Mouse (Mus musculus) limb, embryonic 15.5 days (tissue): Measurements from ENCODE around the gene Nfic. TPM values are rescaled to one million over a fixed set of nuclear protein-coding genes. Genes with fewer than 3 reads are reported as not detected.
A peak's percentile ranks its signal among the peaks of the same experiment; 100 is the strongest.
"Not testable (repeated sequence)": the region's sequence is repeated elsewhere in the genome, so short reads cannot be mapped to it uniquely, and the experiment has no call there.

Experiments used
- ATAC-seq: fragments of 200-750 bp; cut with Nextera tagmentation; 2 replicates; pipeline ENCODE4 v1.8.0; 2017; ENCODE audit warnings: low read depth, moderate TSS enrichment; ENCODE audit not compliant: insufficient number of reproducible peaks, low FRiP score, low TSS enrichment
- H3K27ac ChIP-seq: fragments of 300-500 bp; sonication (generic); 2 replicates; pipeline ENCODE4 v1.5.1; 2015; ENCODE audit warnings: moderate library complexity, mild to moderate bottlenecking, inconsistent platforms
- H3K27me3 ChIP-seq: fragments of 300-500 bp; sonication (generic); 2 replicates; pipeline ENCODE4 v1.6.1; 2015; ENCODE audit warnings: inconsistent platforms
- H3K36me3 ChIP-seq: fragments of 300-500 bp; sonication (generic); 2 replicates; pipeline ENCODE4 v1.6.1; 2015; ENCODE audit warnings: inconsistent platforms
- H3K4me1 ChIP-seq: fragments of 300-500 bp; sonication (generic); 2 replicates; pipeline ENCODE4 v1.6.1; 2015; ENCODE audit warnings: inconsistent platforms
- H3K4me2 ChIP-seq: fragments of 300-500 bp; sonication (generic); 2 replicates; pipeline ENCODE4 v1.6.1; 2015; ENCODE audit warnings: mild to moderate bottlenecking, inconsistent platforms
- H3K4me3 ChIP-seq: fragments of 300-500 bp; sonication (generic); 2 replicates; pipeline ENCODE4 v1.5.1; 2015; ENCODE audit warnings: mild to moderate bottlenecking, inconsistent platforms
- H3K9ac ChIP-seq: fragments of 300-500 bp; sonication (generic); 2 replicates; pipeline ENCODE4 v1.6.1; 2015; ENCODE audit warnings: inconsistent platforms
- H3K9me3 ChIP-seq: fragments of 300-500 bp; sonication (generic); 2 replicates; pipeline ENCODE4 v1.6.1; 2016; ENCODE audit warnings: inconsistent platforms
- WGBS: fragments of 180-500 bp; shearing (Covaris S2); methylation state at CpG from one replicate; pipeline ENCODE4 v1.1.7; 2015; 5-methylcytosine and 5-hydroxymethylcytosine counted together
- polyA plus RNA-seq: library from polyadenylated mRNA; unstranded; fragments of >200 nt; fragmentation: Nextera tagmentation; extraction: Ambion mirVana; gene quantifications from 2 replicates; pipeline ENCODE4 v1.2.1, GENCODE M21; 2015

The Nfic gene
- polyA plus RNA-seq, 1 experiment from 2014 or later, result 138 TPM

DNA sequence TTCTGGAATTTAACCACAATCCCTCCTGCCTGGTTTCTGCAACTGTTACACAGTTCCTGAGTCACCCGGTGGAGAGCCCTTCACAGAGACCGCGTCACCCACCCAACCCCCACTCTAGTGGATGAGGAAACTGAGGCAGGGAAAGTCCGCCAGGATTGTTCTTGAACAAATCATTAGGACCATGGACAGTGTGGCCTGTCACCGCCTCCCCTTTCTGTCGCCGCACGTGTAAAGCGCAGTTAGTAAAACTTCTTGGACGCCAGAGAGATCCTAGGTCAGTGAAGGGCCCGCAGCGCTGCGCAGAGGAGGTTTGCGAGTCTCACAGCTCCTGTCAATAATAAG, 2.5 kb downstream of the Nfic start:
- Histone ChIP-seq H3K36me3 (no peaks in the 10 kb centered on the region), H3K27ac (no peak overlapping the region), H3K9me3 (no peaks in the 10 kb centered on the region), H3K9ac (no peak overlapping the region), H3K4me3 (no peak overlapping the region), H3K4me1 (peaks cover 11% of the 10 kb centered on the region), H3K27me3 (peaks cover 83% of the 10 kb centered on the region), H3K4me2 (no peak overlapping the region)
- 2% methylated on average over 14 of the region's 14 CpGs for WGBS
- no peak for ATAC-seq

DNA sequence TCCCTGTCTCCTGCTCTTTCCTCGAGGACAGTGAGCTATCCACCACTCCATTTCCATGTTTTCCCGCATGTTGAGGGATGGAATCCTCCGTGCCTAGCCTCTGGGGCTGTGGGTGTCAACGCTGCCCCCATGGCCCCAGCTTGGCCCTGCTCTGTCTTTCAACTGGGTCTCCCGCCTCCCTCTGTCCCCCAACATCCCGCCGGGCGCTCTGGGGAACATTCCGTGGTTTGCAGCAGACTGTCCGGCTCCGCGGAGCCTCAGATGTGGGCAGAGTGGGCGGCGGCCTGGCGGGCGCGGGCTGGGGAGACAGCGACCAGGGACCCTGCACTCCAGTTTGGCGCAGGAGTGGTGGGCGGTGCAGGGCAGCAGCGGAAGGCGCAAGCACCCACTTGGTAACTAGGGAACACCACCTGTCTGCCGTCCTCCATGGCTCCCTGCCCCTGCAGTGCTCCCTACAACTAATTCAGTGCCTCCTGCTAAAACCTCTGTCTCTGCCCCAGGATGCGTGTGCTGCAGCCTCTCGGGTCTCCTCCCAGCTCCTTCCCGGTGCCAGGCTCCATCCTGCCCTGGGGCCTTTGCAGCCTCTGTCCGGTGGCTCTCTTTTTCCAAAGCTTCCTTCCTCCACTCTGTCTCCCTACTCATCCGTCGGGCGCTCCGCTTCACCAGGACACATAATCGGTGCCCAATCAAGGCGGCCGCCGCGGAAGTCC, 3.0 kb downstream of the Nfic start:
- no peak overlapping the region for H3K27ac ChIP-seq
- no peak overlapping the region for H3K9ac ChIP-seq
- H3K36me3 ChIP-seq, result no peaks in the 10 kb centered on the region
- H3K4me2 ChIP-seq, result no peak overlapping the region
- H3K4me1 ChIP-seq, result peaks cover 11% of the 10 kb centered on the region
- 0 out of 2 replicates have a peak overlapping the region, but pooled peaks have one; percentile 1 for H3K4me3 ChIP-seq
- 6% methylated on average over 35 of the region's 36 CpGs for WGBS
- peaks cover 78% of the 10 kb centered on the region for H3K27me3 ChIP-seq
- no peak for ATAC-seq
- no peaks in the 10 kb centered on the region for H3K9me3 ChIP-seq

DNA sequence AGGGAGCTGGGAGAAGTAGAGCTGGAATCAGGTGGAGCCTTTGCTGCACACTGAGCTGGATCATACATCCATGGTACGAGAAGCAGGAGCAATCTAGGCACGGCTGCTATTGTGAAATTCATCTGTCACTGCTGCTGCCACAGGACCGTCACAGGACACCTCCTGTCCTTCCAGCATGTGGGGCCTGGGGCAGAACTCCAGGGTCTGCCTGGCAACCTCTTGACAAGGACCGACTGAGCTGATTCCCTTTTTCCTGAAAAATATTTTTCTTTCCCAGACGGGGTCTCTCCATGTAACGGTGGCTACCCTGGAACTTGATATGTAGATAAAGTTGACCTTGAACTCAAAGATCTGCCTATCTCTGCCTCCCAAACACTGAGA, 4.1 kb downstream of the Nfic start:
- ATAC-seq, result no peak
- Histone ChIP-seq H3K9ac (no peak overlapping the region), H3K4me3 (no peak overlapping the region), H3K27me3 (peaks cover 68% of the 10 kb centered on the region), H3K27ac (no peak overlapping the region), H3K9me3 (no peaks in the 10 kb centered on the region), H3K4me2 (no peak overlapping the region), H3K36me3 (no peaks in the 10 kb centered on the region), H3K4me1 (peaks cover 11% of the 10 kb centered on the region)
- 64% methylated on average over 6 of the region's 6 CpGs for WGBS

DNA sequence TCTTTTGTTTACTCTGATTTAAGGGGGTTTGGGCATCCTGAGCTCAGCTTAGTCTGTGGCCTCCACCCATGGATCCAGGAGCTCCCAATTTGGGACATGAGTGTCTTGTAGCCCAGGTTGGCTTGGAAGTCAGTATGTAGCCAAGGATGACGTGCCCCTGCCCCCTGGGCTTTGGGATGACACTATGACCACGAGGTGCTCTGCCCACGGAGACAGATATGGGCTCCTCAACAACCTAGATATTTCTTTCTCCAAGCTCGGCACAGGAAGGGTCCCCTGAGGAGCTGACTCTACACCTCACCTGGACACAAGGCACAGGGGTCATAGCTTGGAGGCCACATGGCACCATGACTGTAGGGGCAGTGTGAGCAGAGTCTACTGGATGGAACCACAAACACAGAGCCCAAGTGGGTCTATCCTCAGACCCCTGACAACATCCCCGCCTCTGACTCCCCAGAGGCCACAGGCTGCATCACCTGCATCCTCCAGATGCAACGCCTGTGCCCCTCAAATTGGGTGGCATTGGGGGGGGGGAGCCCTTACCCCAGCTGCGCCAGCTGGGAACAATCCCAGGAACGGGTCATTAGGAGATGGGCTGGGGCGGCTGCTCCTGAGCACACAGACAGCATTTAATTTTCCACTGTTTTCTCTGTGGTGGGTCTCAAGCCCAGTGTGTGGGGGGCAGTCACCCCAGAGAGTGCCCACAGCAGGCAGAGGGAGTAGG, 4.6 kb downstream of the Nfic start:
- no peak for ATAC-seq
- no peaks in the 10 kb centered on the region for H3K9me3 ChIP-seq

DNA sequence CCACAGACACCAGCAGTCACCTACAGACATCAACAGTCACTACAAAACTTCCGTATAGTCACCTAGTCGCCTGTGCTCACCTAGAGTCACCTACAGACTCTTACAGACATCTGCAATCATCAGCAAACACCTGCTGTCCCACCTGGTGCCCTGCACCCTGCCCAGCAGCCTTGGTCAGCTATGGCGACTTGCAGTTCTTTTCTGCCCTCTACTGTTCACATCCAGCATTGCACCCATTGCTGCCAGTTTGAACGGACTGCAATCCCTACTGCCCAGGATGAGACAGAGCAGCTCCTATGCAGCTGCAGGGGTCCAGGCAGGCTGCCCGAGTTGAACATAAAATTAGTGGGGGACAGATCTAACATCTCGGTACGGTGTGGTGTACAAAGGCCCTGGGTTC, 5.3 kb downstream of the Nfic start:
- no peak overlapping the region for H3K9ac ChIP-seq
- H3K4me3 ChIP-seq, result no peak overlapping the region
- under 1% methylated on average over 7 of the region's 7 CpGs for WGBS
- H3K9me3 ChIP-seq, result no peaks in the 10 kb centered on the region
- H3K27ac ChIP-seq, result no peak overlapping the region
- no peaks in the 10 kb centered on the region for H3K36me3 ChIP-seq
- H3K27me3 ChIP-seq, result peaks cover 55% of the 10 kb centered on the region
- ATAC-seq, result no peak; the same call in 1 of the 2 replicates
- H3K4me1 ChIP-seq, result peaks cover 11% of the 10 kb centered on the region
- no peak overlapping the region for H3K4me2 ChIP-seq

More for the DNA sequence above, 4.6 kb downstream of the Nfic start:
- Histone ChIP-seq H3K4me1 (peaks cover 11% of the 10 kb centered on the region), H3K9ac (no peak overlapping the region), H3K4me2 (no peak overlapping the region), H3K27ac (no peak overlapping the region), H3K4me3 (no peak overlapping the region), H3K36me3 (no peaks in the 10 kb centered on the region), H3K27me3 (peaks cover 62% of the 10 kb centered on the region)
- 52% methylated on average over 9 of the region's 9 CpGs for WGBS

DNA sequence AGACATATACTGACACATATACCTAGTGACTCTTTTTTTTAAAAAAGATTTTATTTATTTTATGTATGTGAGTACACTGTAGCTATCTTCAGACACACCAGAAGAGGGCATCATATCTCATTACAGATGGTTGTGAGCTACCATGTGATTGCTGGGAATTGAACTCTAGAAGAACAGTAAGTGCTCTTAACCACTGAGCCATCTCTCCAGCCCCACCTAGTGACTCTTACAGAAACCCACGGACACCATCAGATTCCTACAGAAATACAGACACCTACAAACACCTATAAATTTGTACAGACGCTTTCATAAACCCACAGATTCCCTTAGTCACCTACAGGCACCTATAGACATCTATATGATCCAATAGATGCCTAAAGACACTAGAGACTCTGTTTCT, 9.9 kb downstream of the Nfic start:
- H3K36me3 ChIP-seq, ATAC-seq, H3K4me3 ChIP-seq, H3K9ac ChIP-seq, H3K4me2 ChIP-seq, H3K4me1 ChIP-seq, H3K27ac ChIP-seq, H3K9me3 ChIP-seq: not testable (repeated sequence)
- 38% methylated on average over 2 of the region's 2 CpGs for WGBS
- peaks cover 13% of the 10 kb centered on the region for H3K27me3 ChIP-seq

DNA sequence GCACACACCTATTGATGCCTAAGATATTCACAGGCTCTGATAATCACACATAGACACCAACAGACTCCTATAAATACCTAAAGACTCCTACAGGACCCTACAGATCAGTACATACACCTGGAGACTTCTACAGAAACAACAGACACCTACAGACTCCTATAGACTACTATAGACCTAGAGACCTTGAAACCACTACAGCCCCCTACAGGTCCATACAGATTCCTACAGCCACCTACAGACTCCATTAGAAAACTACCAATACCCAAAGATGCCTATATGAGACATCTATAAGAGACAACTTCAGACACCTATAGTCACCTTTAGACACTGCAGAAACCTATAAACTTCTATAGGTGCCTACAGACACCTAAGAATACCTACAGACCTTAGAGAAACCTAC, 14.4 kb downstream of the Nfic start:
- Histone ChIP-seq H3K4me1 (no peaks in the 10 kb centered on the region), H3K9ac (no peak overlapping the region), H3K27ac (no peak overlapping the region), H3K36me3 (no peaks in the 10 kb centered on the region), H3K9me3 (no peaks in the 10 kb centered on the region), H3K4me2 (no peak overlapping the region), H3K27me3 (0 out of 2 replicates have a peak, but pooled peaks cover 3% of the 10 kb centered on the region), H3K4me3 (no peak overlapping the region)
- ATAC-seq, result no peak

DNA sequence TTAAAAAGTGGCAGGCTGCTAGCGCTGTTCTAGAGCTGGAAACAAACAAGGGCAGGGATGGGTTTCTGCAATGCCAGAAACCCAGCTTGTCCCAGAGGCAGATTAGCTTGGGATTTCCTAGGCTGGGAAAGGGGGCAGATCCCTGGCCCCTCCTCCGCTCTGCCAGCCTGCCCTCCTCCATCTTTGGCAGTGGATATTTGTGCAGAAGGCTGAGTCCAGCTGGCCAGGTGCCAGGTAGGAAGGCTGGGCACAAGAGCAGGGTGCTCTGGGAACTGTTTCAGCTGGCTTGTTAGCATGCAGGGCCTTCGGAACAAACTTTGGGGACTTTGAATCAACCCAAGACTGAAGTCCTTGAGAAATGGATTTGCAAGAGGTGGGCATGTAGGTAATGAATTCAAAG, 20.0 kb downstream of the Nfic start:
- Histone ChIP-seq H3K4me3 (no peak overlapping the region), H3K36me3 (no peaks in the 10 kb centered on the region), H3K27ac (no peak overlapping the region), H3K4me1 (peaks cover 39% of the 10 kb centered on the region), H3K9ac (no peak overlapping the region), H3K4me2 (no peak overlapping the region), H3K9me3 (no peaks in the 10 kb centered on the region), H3K27me3 (no peaks in the 10 kb centered on the region)
- no peak for ATAC-seq
- WGBS, result 63% methylated on average over 3 of the region's 3 CpGs

DNA sequence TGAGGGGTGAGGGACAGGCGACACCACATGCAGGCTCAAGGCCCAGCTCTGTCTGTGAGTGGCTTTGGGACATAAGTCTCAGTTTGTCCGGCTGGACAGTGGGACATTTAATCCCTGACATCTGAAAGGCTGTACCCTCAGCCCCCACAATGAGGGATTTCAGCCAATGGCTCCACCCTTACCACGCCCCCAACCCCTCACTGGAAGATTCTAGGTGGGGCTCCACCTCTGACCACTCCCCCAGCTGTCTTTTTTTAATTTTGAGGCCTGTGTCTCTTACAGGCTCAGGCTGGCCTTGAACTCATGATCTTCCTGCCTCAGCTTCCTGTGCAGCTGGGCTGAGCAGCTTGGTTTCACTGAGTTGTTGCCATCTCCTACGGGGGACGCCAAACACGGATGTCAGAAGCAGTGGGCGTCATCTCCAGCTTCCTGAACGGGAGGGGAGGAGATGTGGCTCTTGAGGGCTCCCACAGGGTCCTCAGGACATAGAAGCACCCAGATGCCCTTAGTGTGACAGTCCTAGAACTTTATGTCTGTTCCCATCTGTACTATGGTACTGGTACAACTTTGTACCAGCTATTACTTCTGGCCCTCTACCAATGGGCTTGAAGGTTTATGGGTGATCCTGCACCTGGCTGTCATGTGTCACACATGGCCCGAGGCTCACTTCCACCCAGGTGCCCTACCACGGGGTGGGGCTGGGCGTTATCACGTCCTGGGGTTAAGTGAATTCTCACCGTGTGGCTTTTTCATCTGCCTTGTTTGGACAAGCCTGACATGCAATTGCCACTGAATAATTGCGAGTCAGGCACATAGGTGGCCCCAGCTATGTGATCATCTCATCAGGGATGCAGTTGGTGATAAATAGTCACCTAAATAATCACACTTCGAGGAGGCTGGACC, 20.8 kb downstream of the Nfic start:
- Histone ChIP-seq H3K27me3 (no peaks in the 10 kb centered on the region), H3K27ac (no peak overlapping the region), H3K36me3 (no peaks in the 10 kb centered on the region), H3K9ac (no peak overlapping the region), H3K4me1 (peaks cover 43% of the 10 kb centered on the region), H3K4me3 (no peak overlapping the region), H3K9me3 (no peaks in the 10 kb centered on the region), H3K4me2 (no peak overlapping the region)
- 54% methylated on average over 15 of the region's 15 CpGs for WGBS
- no peak for ATAC-seq

DNA sequence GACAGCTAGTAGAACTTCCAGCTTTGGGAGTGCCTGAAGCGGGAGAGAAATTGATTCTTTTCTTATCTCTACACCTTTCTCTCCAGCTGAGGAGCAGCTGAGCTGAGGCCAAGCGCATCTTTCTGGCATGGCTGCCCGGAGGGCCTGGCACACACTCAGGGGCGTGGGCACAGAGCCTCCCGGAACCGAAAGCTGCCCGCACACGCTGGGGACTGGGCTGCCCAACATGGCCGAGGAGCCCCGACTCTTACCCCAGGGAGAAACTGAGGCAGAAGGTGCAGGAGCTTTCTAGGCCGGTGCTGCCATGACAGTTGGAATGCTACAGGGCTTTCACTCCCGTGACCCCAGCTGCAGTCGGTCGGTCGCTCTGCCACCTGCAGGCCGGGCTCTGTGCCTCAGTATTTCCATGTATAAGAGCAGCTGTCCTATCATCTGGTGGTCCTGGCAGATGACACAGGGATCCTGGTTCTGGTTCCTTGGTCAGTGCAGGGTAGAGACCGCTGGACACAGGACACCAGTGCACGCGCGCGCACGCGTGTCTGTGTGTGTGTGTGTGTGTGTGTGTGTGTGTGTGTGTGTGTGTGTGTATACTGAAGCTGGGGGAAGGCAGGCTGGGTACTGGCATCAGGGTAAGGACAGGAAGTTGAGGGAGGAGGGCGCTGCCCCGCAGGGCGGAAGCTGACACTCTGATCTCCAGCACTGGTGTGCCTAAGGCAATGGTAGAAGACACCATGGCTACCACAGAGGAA, 21.7 kb downstream of the Nfic start:
- H3K4me2 ChIP-seq, result no peak overlapping the region
- no peak overlapping the region for H3K4me3 ChIP-seq
- H3K27ac ChIP-seq, result no peak overlapping the region
- H3K9me3 ChIP-seq, result no peaks in the 10 kb centered on the region
- peaks cover 51% of the 10 kb centered on the region for H3K4me1 ChIP-seq
- no peaks in the 10 kb centered on the region for H3K27me3 ChIP-seq
- no peak for ATAC-seq
- no peaks in the 10 kb centered on the region for H3K36me3 ChIP-seq
- H3K9ac ChIP-seq, result no peak overlapping the region
- 78% methylated on average over 26 of the region's 26 CpGs for WGBS

DNA sequence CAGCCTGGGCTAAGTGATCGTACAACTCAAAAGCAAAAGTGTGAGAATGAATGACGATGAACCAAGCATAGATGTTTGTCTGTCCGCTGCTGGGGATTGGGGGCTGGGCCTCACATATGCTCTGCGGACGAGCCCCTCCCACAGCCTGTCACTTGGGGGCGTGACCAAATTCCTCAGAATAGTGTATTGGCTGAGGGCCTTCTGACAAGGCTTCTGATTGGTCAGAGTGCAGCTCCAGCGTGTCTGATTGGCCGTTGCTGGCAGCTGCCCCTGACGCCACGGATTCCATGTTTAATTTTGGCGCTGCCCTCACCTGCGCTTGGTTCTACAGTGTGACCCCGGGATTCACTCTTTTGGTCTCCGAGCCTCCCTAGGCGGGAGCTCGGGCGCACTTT, 22.6 kb downstream of the Nfic start:
- peak; percentile 77 for ATAC-seq
- Histone ChIP-seq H3K9me3 (no peaks in the 10 kb centered on the region), H3K4me3 (peak overlapping the region; percentile 28), H3K27ac (no peak overlapping the region), H3K36me3 (no peaks in the 10 kb centered on the region), H3K4me1 (peaks cover 51% of the 10 kb centered on the region), H3K4me2 (peak overlapping the region; percentile 54), H3K27me3 (no peaks in the 10 kb centered on the region), H3K9ac (no peak overlapping the region)
- WGBS, result 6% methylated on average over 17 of the region's 17 CpGs
